In the genomic region with DNA sequence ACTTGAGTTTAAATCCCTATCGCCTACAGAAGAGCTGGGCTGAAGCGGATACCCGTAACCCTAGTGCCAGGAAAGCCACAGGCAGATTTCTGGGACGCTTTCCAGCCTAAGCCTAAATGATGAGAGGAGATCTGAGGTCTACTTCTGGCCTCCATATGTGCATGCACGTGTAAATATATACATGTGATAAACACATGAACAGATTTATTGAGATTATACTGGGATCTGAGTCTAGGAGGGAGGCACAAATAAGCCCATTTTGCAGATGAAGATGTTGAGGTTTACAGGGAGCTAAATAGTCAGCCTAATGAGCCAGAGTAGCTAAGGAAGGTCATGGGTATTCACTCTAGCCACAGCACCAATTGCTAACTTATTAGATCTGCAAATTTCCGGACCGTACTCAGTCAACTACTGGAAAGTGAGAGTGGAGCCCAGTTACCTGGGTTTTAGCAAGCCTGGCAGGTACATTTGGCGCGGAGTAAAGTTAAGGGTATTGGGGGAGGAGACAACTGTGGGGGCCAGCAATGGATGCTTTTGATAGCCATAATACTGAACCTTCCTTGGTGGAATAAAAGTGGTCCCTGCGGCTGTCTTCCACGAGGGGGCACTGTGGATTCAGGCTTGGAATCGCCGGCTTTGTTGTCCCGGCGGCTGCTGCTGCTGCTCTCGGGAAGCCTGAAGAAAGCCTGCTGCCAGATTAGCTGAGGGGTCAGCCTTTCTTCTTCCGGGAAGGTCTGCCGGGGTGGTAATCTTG, we compare ENCODE assay signal across 8 mouse cellular contexts. TPM values are rescaled to one million over a fixed set of nuclear protein-coding genes. Genes with fewer than 3 reads are reported as not detected.
DNase-seq lines count a peak whose midpoint lies in the region; ATAC-seq lines count a peak whose summit lies in the region.

No protein-coding gene starts in this region.

- DNase-seq in adrenal gland, adult (ENCODE audit: inconsistent age in 2 of 2, low spot score in 1 of 2), result peak; percentile 82 to 95
- peak; percentile 96 for DNase-seq in embryo, embryonic 10.5 days (ENCODE audit: low spot score)
- peak; percentile 66 for DNase-seq in gastrocnemius, postnatal 25 days
- peak; percentile 56 to 80 for DNase-seq in left cerebral cortex, adult 8-10 months (ENCODE audit: low spot score in 2 of 2)
- DNase-seq in right cerebral cortex, adult 2 months (ENCODE audit: low spot score in 2 of 2), result peak; percentile 89 to 93
- DNase-seq in urinary bladder, postnatal 14 days (ENCODE audit: low spot score), result peak; percentile 86

- ATAC-seq in inflammation-experienced regulatory T-cells, adult 6 months, result peak; percentile 60
- peak; percentile 60 for ATAC-seq in megakaryocyte, adult 5-6 weeks (ENCODE audit: poor library complexity, severe bottlenecking)

RNA-seq across cellular contexts. Expression of a gene that starts 13.3 kb away (rescaled TPM):
- total RNA-seq in gastrocnemius, postnatal 25 days (2021), result 100 to 1,000 TPM; 622 to 647 TPM
- polyA plus RNA-seq in inflammation-experienced regulatory T-cells, adult 6 months (2017; shearing (Covaris generic)), result 1,000 to 10,000 TPM; 1,562 to 2,670 (median 2,632) TPM
- 100 to 1,000 TPM; 815 to 882 (median 867) TPM for total RNA-seq in left cerebral cortex, adult 8-10 months (2022)
- 3,261 and 3,399 TPM in 2 replicates for total RNA-seq in megakaryocyte, adult 5-6 weeks (2015)
- total RNA-seq in megakaryocyte, adult 5-6 weeks (2017), result 3,458 and 3,471 TPM in 2 replicates

RNA-seq across cellular contexts. Expression of a gene that starts 13.4 kb away (rescaled TPM):
- total RNA-seq in gastrocnemius, postnatal 25 days (2021), result 1 to 10 TPM; 6.8 to 8.4 TPM
- polyA plus RNA-seq in inflammation-experienced regulatory T-cells, adult 6 months (2017; shearing (Covaris generic)), result 10 to 100 TPM; 10.6 to 22.4 (median 17.4) TPM
- 10 to 100 TPM; 33.4 to 38.9 (median 34.5) TPM for total RNA-seq in left cerebral cortex, adult 8-10 months (2022)
- total RNA-seq in megakaryocyte, adult 5-6 weeks (2015), result 10.9 and 14.0 TPM in 2 replicates
- total RNA-seq in megakaryocyte, adult 5-6 weeks (2017), result 9.0 and 9.8 TPM in 2 replicates

Comparison
In these comparisons a context has a peak if more than half of its experiments do, and no peak if none do; other contexts are left out.
1. Peak in every context shown above with its lines: DNase-seq and ATAC-seq.